Mouse (Mus musculus) cerebellum, adult 18-20 months (tissue): ENCODE measurements around the gene Gpr39.
"Not testable (repeated sequence)": the region's sequence is repeated elsewhere in the genome, so short reads cannot be mapped to it uniquely, and the experiment has no call there.

Experiments
- DNase-seq, 2 experiments: peaks; one replicate each; pipeline ENCODE4 v3.0.0; 2021

Gpr39 gene

DNA sequence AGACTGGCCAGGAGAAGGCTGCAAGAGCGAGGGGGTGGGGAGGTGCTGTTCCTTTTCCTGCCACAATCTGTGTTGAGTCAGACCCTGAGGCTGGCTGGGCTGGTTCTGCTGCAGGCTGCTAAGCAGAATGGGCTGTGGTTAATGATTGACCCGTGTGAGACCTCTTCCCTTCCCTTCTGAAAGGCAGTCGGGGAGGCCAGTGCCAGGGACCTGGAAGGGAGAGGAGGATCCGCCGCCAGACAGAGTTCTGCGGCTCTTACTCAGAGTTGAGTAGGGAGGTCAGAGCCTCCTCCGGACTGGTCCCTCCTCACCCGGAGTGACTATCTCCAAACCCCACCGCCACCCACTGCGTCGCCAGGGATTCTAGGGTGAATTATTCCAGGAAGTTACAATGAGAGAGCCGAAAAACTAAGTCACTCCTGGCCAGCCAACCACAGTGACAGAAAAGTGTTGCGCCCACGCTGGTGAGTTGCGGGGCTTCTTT lies at the start of gene Gpr39:
Gpr39 (plus strand) TSS at position 206 of the 484 bp plus-strand sequence.
- DNase-seq, result no peak

DNA sequence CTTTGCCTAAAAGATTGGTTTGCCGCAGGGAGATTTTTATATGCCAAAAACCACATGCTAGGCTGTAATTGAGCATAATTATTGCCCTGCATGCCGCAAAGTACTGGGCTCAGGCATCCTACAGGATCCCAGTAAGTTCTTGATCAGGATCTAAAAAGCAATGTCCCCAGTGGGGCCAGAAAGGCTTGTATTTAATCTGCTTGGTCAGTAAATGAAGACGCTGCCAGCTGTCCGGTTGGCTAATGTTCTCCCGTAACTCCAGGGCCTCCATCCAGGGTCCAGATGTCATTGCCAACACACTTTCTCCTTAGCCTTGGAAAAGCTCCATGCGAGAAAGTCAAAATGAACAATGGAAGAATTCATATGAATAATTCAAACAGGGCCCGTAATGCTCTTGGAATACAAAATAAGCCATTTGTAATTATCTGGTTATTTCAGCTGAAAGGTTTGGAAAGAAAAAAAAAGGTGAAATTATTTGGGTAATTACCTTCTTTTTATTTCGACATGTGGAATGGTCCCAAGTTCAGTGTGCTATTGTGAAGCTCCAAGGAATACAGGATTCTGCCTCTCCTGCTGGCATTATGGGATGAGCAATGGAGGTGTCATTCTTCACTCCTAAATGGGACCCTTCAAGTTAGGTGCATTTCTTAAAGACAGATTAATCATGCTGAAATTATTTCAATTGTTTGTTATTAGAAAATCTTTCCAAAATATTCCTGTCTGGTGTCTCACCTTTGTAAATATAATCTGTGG lies 37.1 kb upstream of the Gpr39 start:
- peak in 1 of 2 experiments; percentile 3 for DNase-seq

DNA sequence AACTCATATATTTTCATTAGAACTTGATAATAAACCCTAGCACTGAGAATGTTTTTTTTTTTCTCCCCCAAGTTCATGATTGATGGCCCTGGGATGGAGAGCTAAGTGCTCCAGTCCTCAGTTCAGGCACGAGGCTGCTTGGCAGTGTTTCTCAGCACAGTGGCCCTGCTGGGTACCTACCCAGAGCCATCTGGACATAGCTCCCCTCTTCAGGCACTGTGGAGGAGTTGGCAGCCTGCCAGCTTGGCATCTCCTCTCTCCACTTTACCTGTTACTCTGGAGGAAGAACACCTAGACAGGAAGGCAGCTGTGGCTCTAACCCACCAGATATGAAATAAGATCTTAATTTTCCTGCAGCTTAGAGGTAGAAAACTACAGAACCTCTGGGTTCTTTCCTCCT lies 33.2 kb upstream of the Gpr39 start:
- peak; percentile 21 to 23 for DNase-seq

DNA sequence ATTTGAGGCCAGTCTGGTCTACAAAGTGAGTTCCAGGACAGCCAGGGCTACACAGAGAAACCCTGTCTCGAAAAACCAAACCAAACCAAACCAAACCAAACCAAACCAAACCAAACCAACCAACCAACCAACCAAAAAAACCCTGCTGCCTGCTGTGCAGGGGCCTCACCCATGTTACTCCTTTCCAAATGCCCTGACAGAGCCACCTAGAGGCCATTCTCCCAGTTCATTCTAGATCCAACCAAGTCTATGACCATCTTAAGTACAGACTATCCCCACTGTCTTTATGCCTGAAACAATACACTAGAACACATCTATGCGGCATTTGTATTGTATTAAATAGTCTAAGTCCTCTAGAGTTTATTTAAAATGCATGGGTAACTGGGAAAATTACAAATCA lies 30.0 kb upstream of the Gpr39 start:
- DNase-seq, result not testable (repeated sequence)

DNA sequence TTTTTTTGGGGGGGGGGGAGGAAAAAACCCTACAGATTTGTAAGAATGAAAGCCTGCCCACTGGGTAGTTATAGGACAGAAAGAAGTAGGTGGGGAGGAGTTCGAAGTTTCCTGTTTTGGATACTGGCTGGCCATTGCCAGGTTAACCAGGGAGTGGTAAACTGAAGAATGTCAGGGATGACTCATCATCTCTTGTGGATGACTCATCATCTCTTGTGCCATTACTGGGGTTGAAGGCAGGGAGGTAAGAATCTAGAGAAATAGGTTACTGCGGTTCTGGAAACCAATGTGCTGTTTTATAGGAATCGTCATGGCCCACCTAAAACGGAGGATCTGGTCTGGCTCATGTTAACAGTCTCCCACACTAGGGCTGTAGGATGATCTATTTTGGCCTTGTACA lies 28.8 kb upstream of the Gpr39 start:
- no peak for DNase-seq

DNA sequence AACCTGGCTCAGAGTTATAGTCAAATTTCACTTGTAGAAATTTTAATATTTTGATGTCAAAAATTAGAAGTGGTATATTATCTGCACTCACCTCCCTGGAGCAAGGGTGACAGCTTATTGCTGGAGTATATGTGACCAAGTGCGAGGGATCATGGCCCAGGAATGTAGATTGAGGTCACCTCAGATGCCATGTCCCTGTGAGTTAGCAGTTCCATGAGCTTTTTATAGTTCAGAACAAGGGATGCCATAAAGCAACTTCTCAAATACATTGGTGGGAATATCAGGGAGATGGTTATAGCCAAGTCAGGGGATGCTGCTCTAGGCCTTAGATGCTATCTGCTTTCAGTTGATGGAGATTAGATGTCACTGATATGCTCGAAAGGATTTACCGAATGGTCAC lies 27.7 kb upstream of the Gpr39 start:
- no peak for DNase-seq

DNA sequence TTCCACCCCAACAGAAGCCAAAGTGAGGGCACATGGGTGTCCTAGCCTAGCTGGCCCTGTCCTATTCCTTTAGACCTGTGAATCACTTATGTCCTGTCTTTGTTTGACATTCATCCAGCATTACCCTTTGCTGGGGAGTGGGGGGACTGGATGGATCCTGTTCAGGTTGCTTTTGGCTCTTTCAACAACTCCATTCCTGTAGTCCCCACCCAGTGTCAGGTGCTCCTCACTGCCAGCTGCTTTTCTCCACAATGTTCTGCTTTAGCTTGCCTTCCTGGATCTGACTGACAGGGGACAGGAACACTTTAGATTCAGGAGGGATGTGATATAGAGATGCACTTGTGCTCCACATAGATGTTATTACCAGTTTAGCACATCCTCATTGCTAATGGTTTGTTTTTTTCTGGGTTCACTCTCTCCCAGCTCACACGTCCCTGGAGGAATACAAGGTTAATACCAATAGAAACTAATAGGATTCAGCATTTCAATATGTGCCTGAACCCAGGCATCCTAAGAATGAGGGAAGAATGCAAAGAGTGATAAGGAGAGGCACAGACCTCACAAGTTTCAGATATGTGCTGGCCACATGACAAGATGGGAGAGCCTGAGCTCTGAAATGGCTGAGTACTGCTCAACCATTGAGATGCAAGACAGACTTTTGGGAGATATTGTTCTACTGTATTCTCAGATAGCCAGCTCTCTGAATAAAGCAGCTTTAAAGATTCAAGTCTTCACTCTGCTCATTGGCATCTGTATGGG lies 23.8 kb upstream of the Gpr39 start:
- no peak for DNase-seq

DNA sequence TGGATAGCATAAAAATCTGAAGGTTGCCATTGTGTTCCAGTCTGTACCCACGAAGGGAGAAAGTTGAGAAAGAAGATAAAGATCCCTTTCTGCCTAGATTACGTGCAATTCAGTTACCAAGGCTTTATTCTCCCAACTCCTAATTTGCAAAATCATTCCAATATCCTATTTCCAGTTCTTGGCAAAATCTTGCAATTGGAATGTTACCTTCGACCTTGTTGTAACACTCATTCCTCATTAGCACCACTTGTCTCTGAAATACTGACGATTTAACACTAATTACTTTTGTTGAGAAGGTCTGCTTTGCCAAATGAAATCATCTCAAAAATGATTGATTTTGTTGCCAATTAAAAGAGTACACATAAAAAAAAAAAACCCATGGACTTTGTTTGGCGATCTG lies 19.4 kb upstream of the Gpr39 start:
- DNase-seq, result no peak

DNA sequence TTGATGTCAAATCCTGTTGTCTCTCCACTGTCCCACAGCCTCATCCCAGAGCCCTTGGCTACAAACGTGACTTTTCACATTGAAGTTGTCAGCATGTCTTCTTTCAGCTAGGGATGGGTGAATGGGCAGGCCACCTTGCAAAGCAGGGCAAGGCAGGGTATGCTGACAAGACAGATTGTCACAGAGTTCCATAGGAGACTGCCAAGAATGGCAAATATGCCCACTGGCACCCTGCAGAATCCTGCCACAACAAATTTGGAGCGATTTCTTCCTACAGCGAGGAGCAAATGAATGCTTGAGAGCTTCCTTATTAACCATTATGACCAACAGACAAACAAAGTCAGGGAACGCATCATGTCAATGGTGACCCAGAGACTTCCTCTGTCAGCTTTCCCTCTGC lies 16.6 kb upstream of the Gpr39 start:
- DNase-seq, result no peak

DNA sequence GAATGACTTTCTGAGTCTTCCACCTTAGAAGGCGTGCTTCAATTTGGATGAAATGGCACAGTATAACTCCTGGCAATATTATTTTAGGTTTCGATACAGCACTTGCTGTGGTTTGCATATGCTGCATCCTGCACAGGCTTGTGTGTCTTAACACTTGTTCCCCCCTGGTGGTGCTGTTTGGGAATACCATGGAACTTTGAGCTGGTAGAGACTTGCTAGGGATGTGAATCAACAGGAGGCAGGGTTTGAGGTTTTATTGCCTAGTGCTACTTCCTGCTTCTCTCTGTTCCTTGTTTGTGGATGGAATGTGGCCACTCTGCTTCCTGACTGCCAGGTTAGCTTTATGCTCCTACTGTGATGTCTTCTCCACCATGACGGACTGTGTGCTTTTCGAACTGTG lies 15.9 kb upstream of the Gpr39 start:
- DNase-seq, result no peak

DNA sequence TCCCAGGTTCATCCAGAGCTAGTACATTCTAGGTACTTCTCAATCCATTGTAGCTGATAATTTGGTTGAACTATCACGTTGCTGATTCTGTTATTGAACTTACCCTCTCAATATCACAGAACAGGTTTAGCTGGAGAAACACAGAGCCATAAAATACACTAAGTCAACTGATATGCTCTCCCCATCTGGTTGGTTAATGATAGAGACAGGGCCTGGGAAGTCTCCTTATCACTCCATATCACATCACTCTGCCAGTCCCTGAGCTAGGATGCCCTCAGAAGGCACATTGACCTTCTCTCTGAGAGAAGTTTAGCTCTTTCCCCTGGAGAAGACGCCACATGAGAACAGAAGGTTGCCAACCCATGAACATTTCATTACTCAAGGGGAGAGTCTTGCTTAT lies 14.7 kb upstream of the Gpr39 start:
- no peak for DNase-seq

DNA sequence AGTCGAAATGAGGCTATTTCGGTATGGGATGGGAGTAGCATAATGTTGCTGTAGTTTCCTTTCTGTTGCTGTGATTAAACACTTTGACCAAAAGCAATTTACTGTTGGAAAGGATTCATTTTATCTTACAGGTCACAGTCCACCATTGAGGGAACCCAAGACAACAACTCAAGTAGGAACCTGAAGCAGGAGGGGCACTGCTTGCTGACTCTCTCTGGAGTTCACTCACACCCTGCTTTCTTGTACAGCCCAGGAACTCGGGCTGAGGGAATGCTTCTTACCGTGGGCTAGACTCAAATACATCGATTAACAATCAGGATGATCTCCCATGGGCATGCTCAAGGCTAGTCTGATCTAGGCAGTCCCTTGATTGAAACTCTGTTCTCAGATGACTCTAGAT lies 14.1 kb upstream of the Gpr39 start:
- DNase-seq, result no peak

DNA sequence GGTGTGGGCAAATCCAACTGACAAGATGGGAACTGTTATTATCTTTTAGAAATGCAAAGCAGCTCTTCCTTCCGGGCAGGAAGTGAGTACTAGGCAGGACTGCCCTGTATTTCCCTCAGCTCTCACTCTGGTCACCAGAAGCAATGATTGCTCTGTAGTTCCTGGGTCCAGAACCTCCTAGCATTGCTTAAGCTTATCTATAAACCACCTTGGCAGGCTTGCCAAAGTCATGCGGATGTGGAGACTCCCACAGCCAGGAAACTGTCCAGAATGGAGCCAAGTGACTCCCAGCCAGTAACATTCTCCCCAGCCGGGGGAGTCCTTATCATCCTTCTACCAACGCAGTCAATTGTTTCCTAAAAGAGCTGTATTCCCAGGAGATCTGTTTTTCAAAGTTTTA lies 13.7 kb upstream of the Gpr39 start:
- no peak for DNase-seq

DNA sequence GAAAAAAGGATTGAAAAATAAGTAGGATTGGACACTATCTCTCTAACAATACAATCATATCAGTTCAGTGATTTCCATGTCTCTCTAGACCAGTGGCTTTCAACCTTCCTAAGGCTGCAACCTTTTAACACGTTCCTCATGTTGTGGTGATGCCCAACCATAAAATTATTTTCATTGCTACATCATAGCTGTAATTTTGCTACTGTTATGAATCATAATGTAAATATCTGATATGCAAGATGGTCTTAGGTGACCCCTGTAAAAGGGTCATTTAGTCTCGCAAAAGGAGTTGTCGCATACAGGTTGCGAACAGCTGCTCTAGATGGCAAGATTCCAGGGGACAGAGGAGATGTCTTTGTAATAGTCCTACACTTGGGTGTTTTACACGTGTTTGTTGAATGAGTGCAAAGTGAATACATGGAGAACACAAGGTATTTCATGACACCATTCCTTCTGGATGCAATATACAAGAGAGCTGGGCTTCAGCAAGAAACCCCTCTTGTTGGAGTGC lies 11.6 kb upstream of the Gpr39 start:
- DNase-seq, result no peak

DNA sequence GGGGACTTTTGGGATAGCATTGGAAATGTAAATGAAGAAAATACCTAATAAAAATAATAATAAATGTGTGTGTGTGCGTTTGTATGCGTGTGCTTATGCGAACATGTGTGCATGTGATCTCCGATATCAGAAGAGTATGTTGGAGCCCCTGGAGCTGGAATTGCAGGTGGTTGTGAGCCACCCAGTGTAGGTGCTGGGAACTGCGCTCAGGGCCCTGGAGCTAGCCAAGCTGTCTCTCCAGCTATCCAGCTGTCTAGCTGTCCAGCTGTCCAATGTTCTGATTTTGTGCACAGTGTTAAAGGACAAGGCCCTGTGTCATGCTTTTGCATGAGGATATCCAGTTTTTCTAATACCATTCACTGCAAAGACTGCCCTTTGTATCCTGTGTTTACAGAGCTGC lies 7.8 kb upstream of the Gpr39 start:
- DNase-seq, result no peak

DNA sequence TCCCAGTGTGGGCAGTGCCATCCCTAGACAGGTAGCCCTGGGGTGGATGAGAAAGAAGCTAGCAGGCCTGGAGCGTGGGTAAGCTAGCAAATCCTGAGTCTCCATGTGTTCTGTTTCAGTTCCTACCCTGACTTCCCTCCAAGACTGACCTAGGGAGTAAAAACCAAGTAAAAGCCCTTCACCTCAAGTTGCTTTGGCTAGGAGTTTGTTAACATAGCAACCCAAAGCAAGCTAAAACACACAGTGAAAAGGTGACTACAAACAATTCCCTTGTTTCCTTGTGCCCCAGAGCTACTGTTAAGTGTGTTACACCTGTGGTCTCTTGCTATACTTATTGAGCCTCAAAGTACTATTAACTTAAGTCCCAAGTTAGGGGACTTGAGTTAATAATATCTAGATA lies 1.6 kb upstream of the Gpr39 start:
- no peak for DNase-seq

DNA sequence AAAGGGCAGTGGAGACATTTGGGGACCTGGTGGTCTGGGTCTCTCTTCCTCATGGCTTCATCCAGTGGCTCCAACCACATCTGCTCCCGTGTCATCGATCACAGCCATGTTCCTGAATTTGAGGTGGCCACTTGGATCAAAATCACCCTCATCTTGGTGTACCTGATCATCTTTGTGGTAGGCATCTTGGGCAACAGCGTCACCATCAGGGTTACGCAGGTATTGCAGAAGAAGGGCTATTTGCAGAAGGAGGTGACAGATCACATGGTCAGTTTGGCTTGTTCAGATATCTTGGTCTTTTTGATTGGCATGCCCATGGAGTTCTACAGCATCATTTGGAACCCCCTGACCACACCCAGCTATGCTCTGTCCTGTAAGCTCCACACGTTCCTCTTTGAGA lies 491 bp downstream of the Gpr39 start:
- no peak for DNase-seq

DNA sequence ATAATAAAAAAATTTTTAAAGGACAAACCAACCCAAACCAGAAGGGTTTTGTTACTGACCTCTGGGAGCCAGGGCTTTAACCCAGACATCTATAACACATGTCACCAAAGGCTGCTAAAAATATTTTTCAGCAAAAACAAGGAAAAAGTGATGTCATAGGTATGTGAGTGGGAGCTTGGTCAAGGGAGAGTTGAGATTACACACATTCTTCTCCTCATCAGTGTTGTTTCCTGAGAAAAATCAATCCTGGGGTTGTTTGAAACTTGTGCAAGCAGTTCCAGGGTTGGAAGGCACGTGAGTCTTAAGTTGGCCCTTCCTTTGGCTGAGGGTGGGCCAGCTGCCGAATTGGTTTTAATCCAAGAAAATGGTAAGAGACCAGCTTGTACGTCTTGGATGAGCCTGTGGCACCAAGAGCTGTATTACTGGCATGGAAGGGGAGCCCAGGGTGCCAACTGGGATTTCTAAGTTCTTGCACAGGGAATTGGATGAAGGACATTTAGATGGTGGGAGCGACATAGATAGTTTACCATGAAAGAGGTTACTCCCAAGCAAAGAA lies 2.8 kb downstream of the Gpr39 start:
- no peak for DNase-seq

DNA sequence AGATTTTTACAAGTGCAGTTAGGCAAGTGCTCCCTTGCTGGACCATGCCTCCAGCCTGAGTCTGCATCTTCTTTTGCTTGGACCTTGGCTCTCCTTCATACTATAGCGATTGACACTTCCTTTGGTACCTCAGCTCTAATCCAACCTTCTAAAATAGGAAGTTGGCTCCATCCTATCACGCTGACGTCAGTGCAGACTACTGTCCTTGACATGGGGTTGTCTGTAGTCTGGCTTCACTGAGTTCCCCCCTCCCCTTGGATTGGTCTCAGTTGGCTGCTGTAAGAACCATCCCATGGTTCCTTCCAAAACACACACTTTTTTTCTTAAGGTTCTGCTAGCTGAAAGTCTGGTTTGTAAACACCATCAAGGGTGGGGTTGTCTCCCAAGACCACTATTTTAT lies 7.6 kb downstream of the Gpr39 start:
- DNase-seq, result no peak

DNA sequence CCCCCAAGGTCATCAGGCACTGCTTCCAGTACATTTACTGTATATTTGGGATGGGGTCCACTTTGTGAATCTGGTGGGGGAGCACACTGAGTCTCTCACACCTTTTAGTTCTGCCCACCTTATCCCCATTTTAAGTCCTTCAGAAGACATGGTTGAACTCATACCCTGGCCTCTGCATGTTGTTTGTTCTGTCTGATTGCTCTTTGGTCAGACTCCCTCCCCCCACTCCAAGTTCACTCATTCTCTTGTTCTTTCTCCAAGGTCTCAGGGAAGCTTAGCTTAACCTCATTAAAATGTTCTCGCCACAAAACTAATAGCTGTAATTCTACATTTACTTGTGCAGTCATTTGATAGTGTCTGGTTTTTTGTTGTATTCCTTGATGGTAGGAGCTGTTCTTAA lies 8.5 kb downstream of the Gpr39 start:
- DNase-seq, result no peak

DNA sequence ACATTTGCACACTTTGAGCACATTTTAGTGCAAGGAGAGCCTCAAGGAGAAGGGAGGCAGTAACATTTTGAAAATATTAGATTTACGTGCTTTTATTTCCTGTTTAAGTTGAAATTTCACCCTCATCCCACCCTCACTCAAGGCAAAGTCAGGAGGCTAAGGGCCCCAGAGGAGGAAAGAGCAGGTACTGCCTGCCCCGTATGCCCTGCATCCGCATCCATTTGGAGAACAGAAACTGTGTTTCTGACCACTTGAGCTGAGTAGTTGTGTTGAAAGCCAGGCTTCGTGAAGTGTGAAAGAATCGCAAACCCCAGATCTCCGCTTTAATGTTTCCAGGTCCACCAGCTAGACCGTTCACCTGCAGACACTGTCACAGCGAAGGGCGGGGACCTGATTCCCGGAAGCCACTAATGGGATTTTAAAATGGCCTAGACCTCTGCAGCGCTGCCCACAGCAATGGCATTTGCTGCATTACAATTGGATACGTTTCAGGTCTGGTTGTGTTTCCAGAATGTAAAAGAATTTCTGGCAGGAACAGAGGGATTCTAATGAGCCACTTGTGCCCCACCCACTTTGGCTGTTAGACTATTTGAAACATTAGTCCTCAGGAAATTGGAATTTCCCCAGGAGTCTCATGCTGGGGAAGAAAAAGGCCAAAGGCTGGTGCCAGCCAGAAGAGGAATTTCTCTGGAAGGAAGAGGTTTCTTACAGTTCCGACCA lies 11.1 kb downstream of the Gpr39 start:
- no peak for DNase-seq

DNA sequence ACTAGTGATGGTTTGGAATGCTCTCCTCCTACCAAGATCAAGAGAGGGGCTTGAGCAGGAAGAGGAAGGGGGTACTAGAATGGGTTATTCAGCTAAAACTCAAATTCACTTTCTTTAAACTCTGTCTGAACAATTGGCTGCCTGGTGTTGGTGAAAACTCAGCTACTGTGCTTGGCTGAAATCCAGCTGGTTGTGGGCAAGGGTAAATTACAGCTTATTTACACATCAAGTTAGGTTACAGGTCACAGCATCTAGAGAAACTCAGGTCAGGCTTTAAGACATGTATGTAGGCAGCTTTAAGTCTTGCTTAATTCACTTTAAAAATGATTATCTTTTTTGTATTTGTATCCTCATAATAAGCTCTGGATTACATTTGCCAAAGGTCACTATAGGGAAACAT lies 16.7 kb downstream of the Gpr39 start:
- DNase-seq, result no peak

DNA sequence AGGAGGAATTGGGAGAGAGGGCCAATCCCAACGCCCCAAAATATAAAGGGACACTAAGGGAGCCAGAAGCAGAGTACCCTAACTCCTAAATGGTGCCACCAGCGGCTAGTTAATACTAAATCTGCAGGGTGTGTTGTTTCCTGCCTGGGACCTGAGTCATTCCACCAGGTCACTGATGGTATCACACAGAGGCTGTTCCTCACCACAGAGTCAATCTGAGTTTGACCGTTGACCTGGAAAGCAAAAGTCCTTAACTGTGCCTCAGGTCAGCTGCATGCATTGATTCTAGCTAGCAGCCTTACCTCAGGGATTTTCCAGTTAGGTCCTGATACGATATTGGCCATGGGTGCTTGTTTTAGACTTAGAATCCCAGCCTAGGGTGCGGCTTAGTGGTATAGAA lies 17.5 kb downstream of the Gpr39 start:
- no peak for DNase-seq
